Mouse (Mus musculus) ES-E14 (cell line): ENCODE data around the gene Ofd1.

Experiments used
- CHD2 ChIP-seq: IDR thresholded peaks from 2 replicates; pipeline ENCODE4 v1.6.1; 2014; ENCODE audit warnings: mild to moderate bottlenecking, low read depth, low read length, inconsistent platforms
- HCFC1 ChIP-seq: IDR thresholded peaks from 2 replicates; pipeline ENCODE4 v1.6.1; 2012; ENCODE audit warnings: low read length, inconsistent platforms, borderline replicate concordance; ENCODE audit not compliant: insufficient read depth
- MAFK ChIP-seq: IDR thresholded peaks from 2 replicates; pipeline ENCODE4 v1.6.1; 2014; ENCODE audit warnings: mild to moderate bottlenecking, low read depth, low read length, inconsistent platforms; ENCODE audit not compliant: insufficient read depth
- ZC3H11A ChIP-seq: IDR thresholded peaks from 2 replicates; pipeline ENCODE4 v1.6.1; 2012; ENCODE audit warnings: low read depth, mild to moderate bottlenecking, inconsistent platforms, low read length, borderline replicate concordance
- ZNF384 ChIP-seq: IDR thresholded peaks from 2 replicates; pipeline ENCODE4 v1.6.1; 2012; ENCODE audit warnings: low read depth, low read length, inconsistent platforms

- no peak for TF ChIP-seq MAFK
- no peak for TF ChIP-seq HCFC1
- TF ChIP-seq CHD2: no peak
- peak; percentile 59; the same call in 1 of the 2 replicates for TF ChIP-seq ZC3H11A
- TF ChIP-seq ZNF384: no peak
Measured at GRCm38 (mm10) chrX:166351790-166352189, 88.7 kb downstream of the Ofd1 start.
